Mouse (Mus musculus) C2C12 (cell line): Measurements from ENCODE around the gene Gm20532.

ENCODE experiments used
- CEBPB ChIP-seq: IDR thresholded peaks from one replicate; pipeline ENCODE4 v1.6.1; 2011; ENCODE audit warnings: low read depth, mild to moderate bottlenecking, control low read depth, moderate library complexity
- CTCF ChIP-seq: IDR thresholded peaks from one replicate; pipeline ENCODE4 v1.5.1; 2011; ENCODE audit not compliant: control insufficient read depth, insufficient read depth, insufficient read length
- FOSL1 ChIP-seq: IDR thresholded peaks from one replicate; pipeline ENCODE4 v1.8.0; 2011; ENCODE audit warnings: mild to moderate bottlenecking, low read length; ENCODE audit not compliant: poor library complexity, insufficient read depth, severe bottlenecking
- MAX ChIP-seq: IDR thresholded peaks from one replicate; pipeline ENCODE4 v1.6.1; 2011; ENCODE audit warnings: mild to moderate bottlenecking, control low read depth
- MYOD1 ChIP-seq: IDR thresholded peaks from one replicate; pipeline ENCODE4 v1.6.1; 2011; ENCODE audit warnings: low read depth; ENCODE audit not compliant: control insufficient read depth, insufficient read length
- MYOG ChIP-seq: IDR thresholded peaks from one replicate; pipeline ENCODE4 v1.6.1; 2011; ENCODE audit not compliant: control insufficient read depth, insufficient read length; ENCODE audit errors: extremely low read depth
- USF1 ChIP-seq: IDR thresholded peaks from one replicate; pipeline ENCODE4 v1.6.1; 2011; ENCODE audit warnings: low read depth, mild to moderate bottlenecking, control low read depth, moderate library complexity

DNA sequence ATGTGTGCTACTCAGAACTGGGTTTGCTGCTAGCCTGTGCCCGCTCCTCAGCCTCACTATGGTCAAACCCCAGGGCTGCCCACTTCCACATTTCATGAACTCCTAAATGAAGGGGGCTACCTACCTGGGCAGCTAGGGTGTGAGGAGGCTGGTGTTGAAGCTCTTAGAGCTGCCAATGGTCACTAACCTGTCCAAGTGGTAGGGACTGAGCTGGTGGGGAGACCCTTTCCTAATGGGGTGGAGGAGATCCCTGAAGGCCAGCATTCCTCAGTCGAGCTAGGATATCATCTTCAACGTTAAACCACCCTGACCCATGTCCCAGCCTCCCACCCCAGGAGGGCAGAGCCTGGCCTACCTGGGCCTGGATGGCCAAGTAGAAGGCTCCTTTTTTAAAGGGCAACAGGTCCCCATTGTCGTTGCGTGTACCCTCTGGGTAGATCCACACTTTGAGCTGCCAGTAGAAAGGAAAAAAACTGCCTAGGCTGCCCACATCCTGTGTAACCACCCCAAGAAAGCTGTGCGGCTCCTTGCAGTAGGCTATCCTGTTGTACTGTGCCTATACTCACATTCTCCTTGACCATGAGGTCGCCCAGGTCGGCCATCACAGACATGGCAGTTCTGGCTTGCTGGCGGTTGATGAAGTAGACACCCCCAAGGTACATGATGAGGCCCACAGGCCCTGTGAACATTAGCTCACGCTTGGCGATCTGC lies 9.4 kb downstream of the Gm20532 start:
- TF ChIP-seq CTCF, result no peak
- TF ChIP-seq CEBPB, result no peak
- no peak for TF ChIP-seq USF1
- TF ChIP-seq MAX, result no peak
- no peak for TF ChIP-seq FOSL1
- no peak for TF ChIP-seq MYOG
- TF ChIP-seq MYOD1, result no peak
